Mouse (Mus musculus) forebrain, embryonic 11.5 days (tissue): Measurements from ENCODE around the gene Cnga1. TPM values are rescaled to one million over a fixed set of nuclear protein-coding genes. Genes with fewer than 3 reads are reported as not detected.

Source experiments
- polyA plus RNA-seq: library from polyadenylated mRNA; unstranded; fragments of >200 nt; fragmentation: Nextera tagmentation; extraction: Ambion mirVana; gene quantifications from 2 replicates; pipeline ENCODE4 v1.2.1, GENCODE M21; 2014

Cnga1 gene
- polyA plus RNA-seq, 1 experiment from 2014 or later, result not detected

Other genes starting within 250 kb of the Cnga1 start
- gene Corin, start 139.8 kb downstream of the Cnga1 start, polyA plus RNA-seq, result 1.4 and 2.0 TPM in 2 replicates
- 24.3 and 24.9 TPM in 2 replicates for gene Nfxl1, start 84.6 kb downstream of the Cnga1 start, polyA plus RNA-seq
- 0.36 and 0.63 TPM in 2 replicates for gene Zar1, start 63.0 kb downstream of the Cnga1 start, polyA plus RNA-seq
- gene Gm5868, start 56.7 kb downstream of the Cnga1 start, polyA plus RNA-seq, result 1.3 and 2.0 TPM in 2 replicates
- gene Nipal1, start 3.5 kb upstream of the Cnga1 start, polyA plus RNA-seq, result 0.20 and 1.1 TPM in 2 replicates
- gene Txk, start 108.5 kb upstream of the Cnga1 start, polyA plus RNA-seq, result not detected in 2 replicates
- 2.9 and 3.0 TPM in 2 replicates for gene Tec, start 224.2 kb upstream of the Cnga1 start, polyA plus RNA-seq